Mouse (Mus musculus): ENCODE measurements around the gene Prkce.

Prkce gene

GRCm38 (mm10) chr17:86414608-86415007 lies 247.0 kb downstream of the Prkce start:
- no peak for DNase-seq (ENCODE audit: low read depth)

GRCm38 (mm10) chr17:86415989-86416388 lies 248.4 kb downstream of the Prkce start:
- no peak for DNase-seq (ENCODE audit: low read depth)

GRCm38 (mm10) chr17:86418334-86418733 lies 250.7 kb downstream of the Prkce start:
- DNase-seq (ENCODE audit: low read depth): no peak

GRCm38 (mm10) chr17:86419199-86419598 lies 251.6 kb downstream of the Prkce start:
- no peak for DNase-seq (ENCODE audit: low read depth)

GRCm38 (mm10) chr17:86420646-86421338 lies 253.2 kb downstream of the Prkce start:
- DNase-seq (ENCODE audit: low read depth): no peak

- DNase-seq (ENCODE audit: low read depth): no peak
Observed at GRCm38 (mm10) chr17:86422023-86422422, 254.4 kb downstream of the Prkce start.

- no peak for DNase-seq (ENCODE audit: low read depth)
Observed at GRCm38 (mm10) chr17:86429877-86430276, 262.3 kb downstream of the Prkce start.

GRCm38 (mm10) chr17:86433117-86433516 lies 265.5 kb downstream of the Prkce start:
- no peak for DNase-seq (ENCODE audit: low read depth)

- no peak for DNase-seq (ENCODE audit: low read depth)
Observed at GRCm38 (mm10) chr17:86433813-86434212, 266.2 kb downstream of the Prkce start.

GRCm38 (mm10) chr17:86434781-86435180 lies 267.2 kb downstream of the Prkce start:
- no peak for DNase-seq (ENCODE audit: low read depth)

- DNase-seq (ENCODE audit: low read depth): no peak
Observed at GRCm38 (mm10) chr17:86435570-86435969, 268.0 kb downstream of the Prkce start.

- no peak for DNase-seq (ENCODE audit: low read depth)
Observed at GRCm38 (mm10) chr17:86435984-86436383, 268.4 kb downstream of the Prkce start.

GRCm38 (mm10) chr17:86436583-86437370 lies 269.2 kb downstream of the Prkce start:
- no peak for DNase-seq (ENCODE audit: low read depth)

GRCm38 (mm10) chr17:86437516-86438277 lies 270.1 kb downstream of the Prkce start:
- DNase-seq (ENCODE audit: low read depth): no peak

GRCm38 (mm10) chr17:86438278-86438661 lies 270.7 kb downstream of the Prkce start:
- DNase-seq (ENCODE audit: low read depth): no peak

GRCm38 (mm10) chr17:86438763-86439162 lies 271.2 kb downstream of the Prkce start:
- DNase-seq (ENCODE audit: low read depth): no peak

- no peak for DNase-seq (ENCODE audit: low read depth)
Observed at GRCm38 (mm10) chr17:86441098-86441497, 273.5 kb downstream of the Prkce start.

- DNase-seq (ENCODE audit: low read depth): no peak
Observed at GRCm38 (mm10) chr17:86443886-86444285, 276.3 kb downstream of the Prkce start.

- DNase-seq (ENCODE audit: low read depth): peak; percentile 96
Observed at GRCm38 (mm10) chr17:86444578-86445419, 277.2 kb downstream of the Prkce start.

- DNase-seq (ENCODE audit: low read depth): no peak
Observed at GRCm38 (mm10) chr17:86445420-86445720, 277.8 kb downstream of the Prkce start.

- DNase-seq (ENCODE audit: low read depth): no peak
Observed at GRCm38 (mm10) chr17:86445900-86446299, 278.3 kb downstream of the Prkce start.

GRCm38 (mm10) chr17:86447101-86447598 lies 279.6 kb downstream of the Prkce start:
- DNase-seq (ENCODE audit: low read depth): no peak
